Mouse (Mus musculus): ENCODE measurements around the gene Nos3.

DNA sequence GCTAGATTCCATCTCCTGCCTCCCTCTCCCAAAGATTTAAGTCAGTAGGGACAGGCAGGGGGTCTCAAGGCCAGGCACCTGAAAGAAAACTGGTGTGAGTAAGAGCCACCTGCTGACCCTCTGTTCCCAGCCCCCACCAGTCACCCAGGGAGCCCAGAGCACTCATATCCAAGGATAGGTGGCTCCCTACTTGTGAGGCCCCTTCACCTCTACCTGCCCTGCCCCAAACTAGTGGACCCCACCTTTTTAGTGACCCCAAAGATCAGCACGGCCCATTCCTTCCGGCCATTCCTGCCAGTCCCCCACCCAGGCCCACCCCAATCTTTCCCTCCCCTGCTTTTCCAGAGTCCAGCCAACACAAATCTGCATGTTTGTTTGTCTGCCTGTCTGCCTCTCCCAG lies 1.1 kb upstream of the Nos3 start:
- TF ChIP-seq CTCF (IDR thresholded peaks at IDR 0.05; ENCODE audit: borderline replicate concordance, extremely low read depth, insufficient read depth, insufficient read length), result no peak
- TF ChIP-seq POLR2A (IDR thresholded peaks at IDR 0.05; ENCODE audit: borderline replicate concordance, extremely low read depth, insufficient read depth, insufficient read length, poor library complexity, severe bottlenecking), result no peak
